Mouse (Mus musculus): ENCODE data around the gene Dglucy. TPM values are rescaled to one million over a fixed set of nuclear protein-coding genes. Genes with fewer than 3 reads are reported as not detected.
"Not testable (repeated sequence)": the region's sequence is repeated elsewhere in the genome, so short reads cannot be mapped to it uniquely, and the experiment has no call there.

Dglucy gene
- polyA plus RNA-seq, 1 experiment from 2014 or later = 1.9 TPM

- Histone ChIP-seq H3K4me3 (no peak overlapping the region), H3K36me3 (no peaks in the 10 kb centered on the region), H3K4me1 (no peaks in the 10 kb centered on the region), H3K27ac (no peak overlapping the region), H3K4me2 (replicated peaks) (no peak overlapping the region), H3K27me3 (no peaks in the 10 kb centered on the region), H3K9me3 (no peaks in the 10 kb centered on the region), H3K9ac (no peak overlapping the region)
- WGBS = 55% methylated on average over 3 of the region's 3 CpGs
- no peak for ATAC-seq (ENCODE audit: low FRiP score, low read depth)
Observed at GRCm38 (mm10) chr12:100789981-100790550, 11.2 kb downstream of the Dglucy start.

- Histone ChIP-seq H3K9me3 (no peaks in the 10 kb centered on the region), H3K9ac (no peak overlapping the region), H3K27me3 (no peaks in the 10 kb centered on the region), H3K36me3 (no peaks in the 10 kb centered on the region), H3K4me1 (no peaks in the 10 kb centered on the region), H3K4me2 (replicated peaks) (no peak overlapping the region), H3K4me3 (no peak overlapping the region), H3K27ac (no peak overlapping the region)
- ATAC-seq (ENCODE audit: low FRiP score, low read depth) = no peak
- WGBS = 80% methylated on average over 6 of the region's 6 CpGs
Observed at GRCm38 (mm10) chr12:100791425-100791824, 12.6 kb downstream of the Dglucy start.

GRCm38 (mm10) chr12:100794450-100795230 lies 15.8 kb downstream of the Dglucy start:
- Histone ChIP-seq H3K9me3 (no peaks in the 10 kb centered on the region), H3K36me3 (no peaks in the 10 kb centered on the region), H3K27ac (no peak overlapping the region), H3K4me2 (replicated peaks) (no peak overlapping the region), H3K27me3 (no peaks in the 10 kb centered on the region), H3K4me1 (no peaks in the 10 kb centered on the region), H3K4me3 (no peak overlapping the region), H3K9ac (no peak overlapping the region)
- 55% methylated on average over 7 of the region's 7 CpGs for WGBS
- no peak for ATAC-seq (ENCODE audit: low FRiP score, low read depth)

GRCm38 (mm10) chr12:100795390-100796036 lies 16.7 kb downstream of the Dglucy start:
- Histone ChIP-seq H3K36me3 (no peaks in the 10 kb centered on the region), H3K27ac (no peak overlapping the region), H3K4me3 (no peak overlapping the region), H3K27me3 (no peaks in the 10 kb centered on the region), H3K4me2 (replicated peaks) (no peak overlapping the region), H3K9me3 (no peaks in the 10 kb centered on the region), H3K9ac (no peak overlapping the region), H3K4me1 (no peaks in the 10 kb centered on the region)
- WGBS = 75% methylated on average over 7 of the region's 7 CpGs
- no peak for ATAC-seq (ENCODE audit: low FRiP score, low read depth)

- H3K4me1 ChIP-seq; H3K4me3 ChIP-seq; H3K36me3 ChIP-seq; H3K4me2 ChIP-seq (replicated peaks); ATAC-seq (ENCODE audit: low FRiP score, low read depth); H3K9ac ChIP-seq; H3K27ac ChIP-seq; H3K9me3 ChIP-seq; H3K27me3 ChIP-seq: not testable (repeated sequence)
- 91% methylated on average over 19 of the region's 19 CpGs for WGBS
Observed at GRCm38 (mm10) chr12:100803391-100803790, 24.5 kb downstream of the Dglucy start.

GRCm38 (mm10) chr12:100807280-100807679 lies 28.4 kb downstream of the Dglucy start:
- ATAC-seq (ENCODE audit: low FRiP score, low read depth) = no peak
- 86% methylated on average over 7 of the region's 7 CpGs for WGBS
- no peaks in the 10 kb centered on the region for H3K36me3 ChIP-seq
- no peak overlapping the region for H3K27ac ChIP-seq
- H3K9ac ChIP-seq = no peak overlapping the region
- no peaks in the 10 kb centered on the region for H3K4me1 ChIP-seq
- no peaks in the 10 kb centered on the region for H3K27me3 ChIP-seq
- H3K9me3 ChIP-seq = no peaks in the 10 kb centered on the region
- H3K4me2 ChIP-seq (replicated peaks) = no peak overlapping the region
- H3K4me3 ChIP-seq = no peak overlapping the region

- Histone ChIP-seq H3K4me2 (replicated peaks) (no peak overlapping the region), H3K4me3 (no peak overlapping the region), H3K27me3 (no peaks in the 10 kb centered on the region), H3K9me3 (no peaks in the 10 kb centered on the region), H3K36me3 (no peaks in the 10 kb centered on the region), H3K4me1 (no peaks in the 10 kb centered on the region), H3K9ac (no peak overlapping the region), H3K27ac (no peak overlapping the region)
- 52% methylated on average over 13 of the region's 13 CpGs for WGBS
- no peak for ATAC-seq (ENCODE audit: low FRiP score, low read depth)
Observed at GRCm38 (mm10) chr12:100808609-100809280, 29.9 kb downstream of the Dglucy start.

- no peaks in the 10 kb centered on the region for H3K27me3 ChIP-seq
- no peak for ATAC-seq (ENCODE audit: low FRiP score, low read depth)
- H3K4me2 ChIP-seq (replicated peaks) = no peak overlapping the region
- H3K4me3 ChIP-seq = no peak overlapping the region
- no peak overlapping the region for H3K9ac ChIP-seq
- no peaks in the 10 kb centered on the region for H3K4me1 ChIP-seq
- no peaks in the 10 kb centered on the region for H3K9me3 ChIP-seq
- no peak overlapping the region for H3K27ac ChIP-seq
- 85% methylated on average over 11 of the region's 11 CpGs for WGBS
- no peaks in the 10 kb centered on the region for H3K36me3 ChIP-seq
Observed at GRCm38 (mm10) chr12:100810542-100810941, 31.7 kb downstream of the Dglucy start.

- Histone ChIP-seq H3K27me3 (no peaks in the 10 kb centered on the region), H3K4me1 (no peaks in the 10 kb centered on the region), H3K4me2 (replicated peaks) (no peak overlapping the region), H3K36me3 (no peaks in the 10 kb centered on the region), H3K9ac (no peak overlapping the region), H3K27ac (no peak overlapping the region), H3K4me3 (no peak overlapping the region), H3K9me3 (no peaks in the 10 kb centered on the region)
- ATAC-seq (ENCODE audit: low FRiP score, low read depth) = no peak
- 89% methylated on average over 2 of the region's 2 CpGs for WGBS
Observed at GRCm38 (mm10) chr12:100813901-100814300, 35.0 kb downstream of the Dglucy start.

GRCm38 (mm10) chr12:100814671-100815070 lies 35.8 kb downstream of the Dglucy start:
- no peaks in the 10 kb centered on the region for H3K9me3 ChIP-seq
- ATAC-seq (ENCODE audit: low FRiP score, low read depth) = no peak
- no peak overlapping the region for H3K27ac ChIP-seq
- no peaks in the 10 kb centered on the region for H3K27me3 ChIP-seq
- H3K4me1 ChIP-seq = no peaks in the 10 kb centered on the region
- 85% methylated on average over 3 of the region's 3 CpGs for WGBS
- no peak overlapping the region for H3K4me3 ChIP-seq
- H3K36me3 ChIP-seq = no peaks in the 10 kb centered on the region
- H3K4me2 ChIP-seq (replicated peaks) = no peak overlapping the region
- no peak overlapping the region for H3K9ac ChIP-seq

GRCm38 (mm10) chr12:100816906-100817305 lies 38.0 kb downstream of the Dglucy start:
- Histone ChIP-seq H3K4me2 (replicated peaks) (no peak overlapping the region), H3K36me3 (no peaks in the 10 kb centered on the region), H3K27ac (no peak overlapping the region), H3K9ac (no peak overlapping the region), H3K27me3 (no peaks in the 10 kb centered on the region), H3K9me3 (no peaks in the 10 kb centered on the region), H3K4me3 (no peak overlapping the region), H3K4me1 (no peaks in the 10 kb centered on the region)
- ATAC-seq (ENCODE audit: low FRiP score, low read depth) = no peak
- WGBS = 87% methylated on average over 5 of the region's 5 CpGs

GRCm38 (mm10) chr12:100819965-100820364 lies 41.1 kb downstream of the Dglucy start:
- Histone ChIP-seq H3K4me3 (no peak overlapping the region), H3K36me3 (no peaks in the 10 kb centered on the region), H3K27ac (no peak overlapping the region), H3K9me3 (no peaks in the 10 kb centered on the region), H3K27me3 (no peaks in the 10 kb centered on the region), H3K9ac (no peak overlapping the region), H3K4me2 (replicated peaks) (no peak overlapping the region), H3K4me1 (no peaks in the 10 kb centered on the region)
- peak; percentile 85 for ATAC-seq (ENCODE audit: low FRiP score, low read depth)

All from limb, embryonic 13.5 days (tissue).